1 mouse cellular context compared by ENCODE assay signal in genomic region chr16:4881400-4882351, GRCm38 (mm10).
TF ChIP-seq lines count a peak whose summit lies in the region.

No protein-coding gene starts in this region.

TF ChIP-seq in CH12.LX, 34 proteins besides CTCF, POLR2A, EP300 and RAD21:
- peak; percentile 43; the same call in 1 of the 2 replicates for TF ChIP-seq MXI1 (IDR thresholded peaks at IDR 0.05; ENCODE audit: low read depth, low read length)
- TF ChIP-seq GABPA (IDR thresholded peaks at IDR 0.05; ENCODE audit: insufficient replicate concordance, low read depth, low read length) = no peak
- TF ChIP-seq JUND (conservative IDR thresholded peaks at IDR 0.05; ENCODE audit: low read depth, low read length) = no peak
